Mouse (Mus musculus): ENCODE results near the gene Spi1. TPM values are rescaled to one million over a fixed set of nuclear protein-coding genes. Genes with fewer than 3 reads are reported as not detected.
A peak's percentile ranks its signal among the peaks of the same experiment; 100 is the strongest.

Spi1 gene
- polyA plus RNA-seq, 1 experiment from 2014 or later, result 3.0 TPM

DNA sequence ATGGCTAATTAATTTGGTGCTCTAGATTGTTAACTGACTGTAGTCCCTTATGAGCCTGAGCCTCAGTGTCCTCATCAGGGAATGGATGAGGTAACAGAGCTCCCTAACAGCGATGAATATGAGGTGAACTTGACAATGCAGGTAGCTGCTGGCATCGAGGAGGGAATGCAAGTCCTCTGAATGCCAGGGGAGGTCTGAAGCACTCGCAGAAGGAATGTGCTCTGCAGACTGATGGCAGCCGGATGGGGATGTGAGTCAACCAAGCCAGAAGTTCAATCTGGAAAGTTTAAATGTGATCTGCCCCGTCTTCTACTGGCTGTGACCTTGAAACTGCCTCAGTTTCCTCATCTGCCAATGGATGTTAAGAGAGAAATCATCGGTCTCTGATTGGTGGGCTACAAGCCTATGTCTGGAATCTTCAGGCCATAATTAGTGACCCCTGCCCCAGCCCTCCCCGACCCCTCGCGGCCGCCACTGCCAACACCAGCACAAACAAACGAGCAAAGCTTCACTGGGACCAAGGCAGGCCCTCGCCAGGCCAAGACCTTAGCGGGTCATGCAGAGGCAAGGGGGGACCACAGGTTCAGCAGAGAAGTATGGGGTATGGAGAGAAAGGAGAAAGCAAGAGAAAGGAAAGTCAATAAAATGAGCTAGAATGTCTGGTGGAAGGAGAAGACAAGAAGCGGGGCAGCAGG lies 12.7 kb upstream of the Spi1 start:
- H3K4me2 ChIP-seq (ENCODE audit: low read depth, low read length), result peak overlapping the region; percentile 82
- peak overlapping the region; percentile 67 for H3K9ac ChIP-seq (replicated peaks; ENCODE audit: low read length)
- no peaks in the 10 kb centered on the region for H3K27me3 ChIP-seq (ENCODE audit: control insufficient read depth, insufficient read depth, low read length)
- H3K4me1 ChIP-seq (ENCODE audit: control insufficient read depth, insufficient read depth, low read length), result no peaks in the 10 kb centered on the region
- WGBS, result 8% methylated on average over 14 of the region's 14 CpGs
- peak overlapping the region; percentile 60 for H3K4me3 ChIP-seq (ENCODE audit: low read depth, low read length)
- H3K36me3 ChIP-seq (replicated peaks; ENCODE audit: control insufficient read depth, insufficient read depth, low read depth, low read length), result no peaks in the 10 kb centered on the region; the same call in 1 of the 2 replicates
- DNase-seq (ENCODE audit: low spot score), result peak; percentile 6
- no peak for ATAC-seq (replicated peaks; ENCODE audit: insufficient number of reproducible peaks, low FRiP score, low TSS enrichment, low read depth)
- no peaks in the 10 kb centered on the region for H3K9me3 ChIP-seq (replicated peaks; ENCODE audit: control insufficient read depth, low read length)
- peak overlapping the region; percentile 81; the same call in 1 of the 2 replicates for H3K27ac ChIP-seq (replicated peaks; ENCODE audit: low read depth, low read length)

DNA sequence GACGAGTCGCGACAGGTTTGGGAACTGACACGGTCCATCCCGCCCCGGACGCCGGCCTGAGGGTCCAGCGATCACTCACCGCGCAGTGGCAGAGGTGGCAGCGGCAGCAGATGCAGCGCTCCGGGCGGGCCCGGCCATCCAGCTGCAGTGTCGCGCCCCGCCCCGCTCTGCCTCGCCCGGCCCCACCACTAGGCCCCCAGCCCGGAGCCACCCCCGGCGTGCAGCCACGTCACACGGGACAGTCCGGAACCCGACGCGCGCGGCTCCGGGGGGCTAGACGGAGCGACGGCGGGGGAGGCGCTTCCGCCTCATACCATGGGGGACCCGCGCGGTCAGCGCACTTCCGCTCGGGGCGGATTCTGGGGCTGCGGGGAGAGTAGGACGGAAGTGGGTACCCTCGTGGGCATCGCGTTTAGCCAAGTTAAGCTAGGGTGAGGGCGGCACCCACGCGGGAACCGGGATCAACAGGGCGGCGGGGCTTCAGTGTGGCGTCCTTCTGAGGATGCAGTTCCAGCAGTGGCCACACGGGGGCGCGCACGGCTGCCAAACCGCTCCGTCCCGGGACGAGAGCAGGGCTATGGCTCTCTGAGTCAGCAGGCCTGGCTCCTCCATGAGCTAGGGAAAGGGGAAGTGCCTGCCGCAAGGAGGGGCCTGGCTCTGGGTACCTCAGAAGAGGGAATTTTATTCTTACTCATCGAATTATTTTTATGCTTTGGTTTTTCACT lies 12.0 kb upstream of the Spi1 start, which contains the start of gene Slc39a13:
Gene Slc39a13, minus strand, starts transcription at position 342 of the 725 bp plus-strand sequence.
- Histone ChIP-seq H3K9me3 (replicated peaks; ENCODE audit: control insufficient read depth, low read length) (no peaks in the 10 kb centered on the region), H3K9ac (replicated peaks; ENCODE audit: low read length) (peak within 1 kb of the TSS; percentile 67), H3K4me3 (ENCODE audit: low read depth, low read length) (peak within 1 kb of the TSS; percentile 60), H3K27ac (replicated peaks; ENCODE audit: low read depth, low read length) (peak within 1 kb of the TSS; percentile 81), H3K4me1 (ENCODE audit: control insufficient read depth, insufficient read depth, low read length) (no peaks in the 10 kb centered on the region), H3K27me3 (ENCODE audit: control insufficient read depth, insufficient read depth, low read length) (no peaks in the 10 kb centered on the region), H3K36me3 (replicated peaks; ENCODE audit: control insufficient read depth, insufficient read depth, low read depth, low read length) (no peaks in the 10 kb centered on the region; the same call in 1 of the 2 replicates), H3K4me2 (ENCODE audit: low read depth, low read length) (peak within 1 kb of the TSS; percentile 82)
- ATAC-seq (replicated peaks; ENCODE audit: insufficient number of reproducible peaks, low FRiP score, low TSS enrichment, low read depth) (peak; percentile 97), DNase-seq (ENCODE audit: low spot score) (peak; percentile 93)
- WGBS, result under 1% methylated on average over 69 of the region's 69 CpGs

DNA sequence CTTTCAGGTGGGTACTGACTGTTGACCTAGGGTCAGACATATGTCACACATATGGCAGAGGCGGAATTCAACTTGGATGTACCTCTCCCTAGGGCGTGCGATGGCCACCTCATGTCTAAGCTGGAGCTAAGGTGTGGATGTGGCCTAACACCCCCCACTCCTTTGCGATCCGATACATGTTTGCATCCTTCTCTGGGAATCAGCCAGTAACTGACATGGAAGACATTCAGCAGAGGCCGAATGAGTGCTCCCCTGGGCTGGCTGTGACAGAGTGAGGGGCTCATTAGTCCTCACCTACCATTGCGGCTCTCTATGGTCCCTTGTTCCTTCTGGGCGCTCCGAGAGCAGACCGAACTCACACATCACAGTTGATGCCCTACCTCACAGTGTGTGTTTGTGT lies 11.1 kb upstream of the Spi1 start:
- Histone ChIP-seq H3K4me2 (ENCODE audit: low read depth, low read length) (peak overlapping the region; percentile 82), H3K27me3 (ENCODE audit: control insufficient read depth, insufficient read depth, low read length) (no peaks in the 10 kb centered on the region), H3K4me1 (ENCODE audit: control insufficient read depth, insufficient read depth, low read length) (no peaks in the 10 kb centered on the region), H3K9ac (replicated peaks; ENCODE audit: low read length) (peak overlapping the region; percentile 67), H3K9me3 (replicated peaks; ENCODE audit: control insufficient read depth, low read length) (no peaks in the 10 kb centered on the region), H3K36me3 (replicated peaks; ENCODE audit: control insufficient read depth, insufficient read depth, low read depth, low read length) (no peaks in the 10 kb centered on the region), H3K27ac (replicated peaks; ENCODE audit: low read depth, low read length) (no peak overlapping the region), H3K4me3 (ENCODE audit: low read depth, low read length) (peak overlapping the region; percentile 60)
- ATAC-seq (replicated peaks; ENCODE audit: insufficient number of reproducible peaks, low FRiP score, low TSS enrichment, low read depth) (no peak), DNase-seq (ENCODE audit: low spot score) (peak; percentile 8)
- 79% methylated on average over 10 of the region's 10 CpGs for WGBS

DNA sequence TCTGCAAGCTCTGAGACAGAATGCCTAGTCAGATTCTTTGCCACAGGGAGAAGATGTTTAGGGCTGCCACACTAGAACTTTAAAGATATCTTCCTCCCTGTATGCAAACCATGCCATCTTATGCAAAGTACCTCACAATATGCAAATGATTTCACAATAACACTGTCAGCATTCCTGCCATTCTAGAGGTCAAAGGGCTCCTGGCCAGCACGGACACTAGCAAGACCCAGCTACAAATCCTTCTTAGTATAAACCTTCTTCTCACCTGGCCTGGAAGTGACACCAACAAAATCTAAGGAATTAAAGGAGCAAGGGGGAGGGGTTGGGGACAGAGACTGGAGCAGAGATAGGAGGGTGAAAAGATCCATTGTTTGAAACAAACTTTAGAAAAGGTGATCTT lies 10.1 kb upstream of the Spi1 start:
- WGBS, result 25% methylated on average over 1 of the region's 1 CpGs
- H3K4me1 ChIP-seq (ENCODE audit: control insufficient read depth, insufficient read depth, low read length), result no peaks in the 10 kb centered on the region
- H3K9ac ChIP-seq (replicated peaks; ENCODE audit: low read length), result no peak overlapping the region
- H3K27me3 ChIP-seq (ENCODE audit: control insufficient read depth, insufficient read depth, low read length), result no peaks in the 10 kb centered on the region
- no peak for ATAC-seq (replicated peaks; ENCODE audit: insufficient number of reproducible peaks, low FRiP score, low TSS enrichment, low read depth)
- H3K36me3 ChIP-seq (replicated peaks; ENCODE audit: control insufficient read depth, insufficient read depth, low read depth, low read length), result no peaks in the 10 kb centered on the region
- no peak overlapping the region for H3K4me3 ChIP-seq (ENCODE audit: low read depth, low read length)
- no peaks in the 10 kb centered on the region for H3K9me3 ChIP-seq (replicated peaks; ENCODE audit: control insufficient read depth, low read length)
- DNase-seq (ENCODE audit: low spot score), result no peak
- no peak overlapping the region for H3K27ac ChIP-seq (replicated peaks; ENCODE audit: low read depth, low read length)
- H3K4me2 ChIP-seq (ENCODE audit: low read depth, low read length), result no peak overlapping the region

DNA sequence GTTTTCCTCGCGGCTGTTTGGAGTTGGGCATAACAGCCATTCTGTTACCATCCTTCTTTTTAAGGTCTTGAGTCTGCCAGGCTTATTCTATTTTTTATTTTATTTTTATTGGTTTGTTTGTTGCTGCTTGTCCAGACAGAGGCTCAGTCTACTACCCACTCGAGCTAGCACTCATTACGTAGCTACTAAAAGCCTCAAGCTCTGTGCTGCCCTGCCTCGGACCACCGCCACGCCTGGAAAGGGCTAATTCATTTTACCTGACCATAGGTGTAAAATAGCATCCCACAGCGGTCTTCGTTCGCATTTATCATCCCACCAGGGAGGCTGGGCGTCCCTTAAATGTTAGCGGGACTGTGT lies 4.3 kb upstream of the Spi1 start:
- DNase-seq (ENCODE audit: low spot score) (no peak), ATAC-seq (replicated peaks; ENCODE audit: insufficient number of reproducible peaks, low FRiP score, low TSS enrichment, low read depth) (no peak)
- Histone ChIP-seq H3K4me3 (ENCODE audit: low read depth, low read length) (peak overlapping the region; percentile 38), H3K4me1 (ENCODE audit: control insufficient read depth, insufficient read depth, low read length) (no peaks in the 10 kb centered on the region), H3K27me3 (ENCODE audit: control insufficient read depth, insufficient read depth, low read length) (no peaks in the 10 kb centered on the region), H3K4me2 (ENCODE audit: low read depth, low read length) (peak overlapping the region; percentile 64), H3K27ac (replicated peaks; ENCODE audit: low read depth, low read length) (no peak overlapping the region), H3K9me3 (replicated peaks; ENCODE audit: control insufficient read depth, low read length) (no peaks in the 10 kb centered on the region), H3K36me3 (replicated peaks; ENCODE audit: control insufficient read depth, insufficient read depth, low read depth, low read length) (no peaks in the 10 kb centered on the region), H3K9ac (replicated peaks; ENCODE audit: low read length) (peak overlapping the region; percentile 41)
- 15% methylated on average over 12 of the region's 12 CpGs for WGBS

DNA sequence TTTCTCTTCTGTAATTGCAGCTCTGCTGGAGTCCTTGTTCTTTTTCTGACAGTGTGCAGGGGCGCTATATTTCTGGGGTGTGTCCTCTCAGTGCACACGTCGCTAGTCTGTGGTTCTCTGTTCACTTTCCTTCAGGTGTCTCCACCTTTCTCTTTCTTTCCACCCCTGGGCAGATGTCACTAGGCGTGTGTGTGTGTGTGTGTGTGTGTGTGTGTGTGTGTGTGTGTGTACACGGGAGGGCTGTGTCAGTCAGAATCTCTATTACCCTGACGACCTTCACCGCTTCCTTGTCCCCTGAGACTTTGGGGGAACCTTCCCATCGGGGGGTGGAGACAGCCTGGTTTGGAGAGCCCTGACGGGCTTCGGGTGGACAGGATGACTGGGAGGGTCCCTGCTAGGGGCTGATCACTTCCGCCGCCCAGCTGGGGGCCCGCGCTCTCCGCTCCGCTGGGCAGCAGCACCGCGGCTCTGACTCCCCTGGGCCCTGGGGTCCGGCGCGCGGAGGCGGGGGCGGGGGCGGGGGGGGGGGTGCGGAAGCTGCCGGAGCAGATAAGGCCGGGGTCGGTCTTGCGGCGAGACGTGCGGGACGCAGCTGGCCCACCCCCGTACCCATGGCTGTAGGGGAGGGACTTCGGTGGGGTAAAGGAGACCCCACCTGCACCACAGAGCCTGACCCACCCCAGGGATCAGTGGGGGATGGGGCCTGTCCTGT lies 3.7 kb upstream of the Spi1 start:
- no peak overlapping the region for H3K27ac ChIP-seq (replicated peaks; ENCODE audit: low read depth, low read length)

DNA sequence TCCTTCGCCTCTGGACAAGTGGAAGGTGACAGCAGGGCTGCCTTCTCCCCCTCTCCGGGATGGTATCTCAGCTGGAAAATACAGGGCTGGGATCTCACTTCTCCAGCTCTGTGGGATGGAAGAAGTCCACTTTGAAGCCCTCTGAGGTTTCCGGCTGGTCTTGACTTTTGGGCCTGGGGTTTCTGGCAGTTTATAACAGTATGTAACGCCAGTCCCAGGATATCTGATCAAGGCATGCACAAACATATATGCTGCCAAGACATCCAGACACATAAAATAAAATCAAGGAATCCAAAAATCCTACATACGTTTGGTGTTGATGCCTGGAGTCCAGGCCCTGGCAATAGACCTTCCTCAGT lies 3.2 kb upstream of the Spi1 start:
- Histone ChIP-seq H3K9me3 (replicated peaks; ENCODE audit: control insufficient read depth, low read length) (no peaks in the 10 kb centered on the region), H3K4me3 (ENCODE audit: low read depth, low read length) (peak overlapping the region; percentile 38), H3K27ac (replicated peaks; ENCODE audit: low read depth, low read length) (no peak overlapping the region), H3K36me3 (replicated peaks; ENCODE audit: control insufficient read depth, insufficient read depth, low read depth, low read length) (no peaks in the 10 kb centered on the region), H3K4me2 (ENCODE audit: low read depth, low read length) (peak overlapping the region; percentile 64), H3K4me1 (ENCODE audit: control insufficient read depth, insufficient read depth, low read length) (no peaks in the 10 kb centered on the region), H3K27me3 (ENCODE audit: control insufficient read depth, insufficient read depth, low read length) (no peaks in the 10 kb centered on the region), H3K9ac (replicated peaks; ENCODE audit: low read length) (peak overlapping the region; percentile 41)
- WGBS, result 31% methylated on average over 4 of the region's 5 CpGs
- no peak for ATAC-seq (replicated peaks; ENCODE audit: insufficient number of reproducible peaks, low FRiP score, low TSS enrichment, low read depth)
- peak; percentile 4 for DNase-seq (ENCODE audit: low spot score)

More for the DNA sequence above, 3.7 kb upstream of the Spi1 start:
- H3K4me3 ChIP-seq (ENCODE audit: low read depth, low read length), result peak overlapping the region; percentile 38
- no peaks in the 10 kb centered on the region for H3K4me1 ChIP-seq (ENCODE audit: control insufficient read depth, insufficient read depth, low read length)
- ATAC-seq (replicated peaks; ENCODE audit: insufficient number of reproducible peaks, low FRiP score, low TSS enrichment, low read depth), result peak; percentile 68
- no peaks in the 10 kb centered on the region for H3K36me3 ChIP-seq (replicated peaks; ENCODE audit: control insufficient read depth, insufficient read depth, low read depth, low read length)
- H3K4me2 ChIP-seq (ENCODE audit: low read depth, low read length), result peak overlapping the region; percentile 64
- under 1% methylated on average over 33 of the region's 36 CpGs for WGBS
- peak; percentile 42 for DNase-seq (ENCODE audit: low spot score)
- no peaks in the 10 kb centered on the region for H3K27me3 ChIP-seq (ENCODE audit: control insufficient read depth, insufficient read depth, low read length)
- H3K9me3 ChIP-seq (replicated peaks; ENCODE audit: control insufficient read depth, low read length), result no peaks in the 10 kb centered on the region
- peak overlapping the region; percentile 41 for H3K9ac ChIP-seq (replicated peaks; ENCODE audit: low read length)
